Mouse (Mus musculus): ENCODE measurements around the gene Ahcyl2. TPM values are rescaled to one million over a fixed set of nuclear protein-coding genes. Genes with fewer than 3 reads are reported as not detected.

The Ahcyl2 gene
- total and polyA plus RNA-seq, 3 experiments: 50.0 to 204 (median 184) TPM

GRCm38 (mm10) chr6:29850747-29851146 is 82.9 kb downstream of the Ahcyl2 start:
- H3K4me3 ChIP-seq (replicated peaks in 1 of 3; ENCODE audit: low read depth in 2 of 3, low read length in 2 of 3, poor library complexity in 1 of 3): no peak overlapping the region
- H3K9ac ChIP-seq (ENCODE audit: insufficient read depth, low read depth): no peak overlapping the region
- H3K79me2 ChIP-seq (replicated peaks; ENCODE audit: control insufficient read depth, extremely low read depth, insufficient read depth, poor library complexity, severe bottlenecking): peaks cover 4% of the 10 kb centered on the region; the same call in 1 of the 2 replicates
- no peak overlapping the region for H3K27ac ChIP-seq (ENCODE audit: insufficient read depth, low read depth)
- in situ Hi-C loops (cut with MboI; ENCODE audit: low pct_ligation_motif_present, low pct_unique_long_range_greater_than_20kb, low sequenced_read_pairs): no loop called here
- dilution Hi-C loops (cut with MboI; ENCODE audit: extremely low pct_ligation_motif_present, extremely low pct_unique_long_range_greater_than_20kb, low sequenced_read_pairs): no loop called here
- TF ChIP-seq CTCF (conservative IDR thresholded peaks at IDR 0.05 in 1 of 2, IDR thresholded peaks at IDR 0.05 in 1 of 2; ENCODE audit: low read depth in 2 of 2, low read length in 2 of 2) (no peak), MEF2A (IDR thresholded peaks at IDR 0.05; ENCODE audit: borderline replicate concordance, low read depth, low read length) (no peak), CHD2 (IDR thresholded peaks at IDR 0.05; ENCODE audit: low read length) (no peak), GABPA (IDR thresholded peaks at IDR 0.05; ENCODE audit: insufficient replicate concordance, low read depth, low read length) (no peak), POLR2AphosphoS2 (IDR thresholded peaks at IDR 0.05; ENCODE audit: low read depth, low read length) (no peak), ZKSCAN1 (IDR thresholded peaks at IDR 0.05; ENCODE audit: borderline replicate concordance, low read depth, low read length) (no peak), USF1 (IDR thresholded peaks at IDR 0.05; ENCODE audit: low read depth, low read length) (no peak), PAX5 (IDR thresholded peaks at IDR 0.05; ENCODE audit: low read length) (no peak), MAX (IDR thresholded peaks at IDR 0.05; ENCODE audit: low read length) (no peak), NRF1 (IDR thresholded peaks at IDR 0.05; ENCODE audit: low read depth, low read length) (no peak), CHD1 (IDR thresholded peaks at IDR 0.05; ENCODE audit: low read depth, low read length) (no peak), BHLHE40 (IDR thresholded peaks at IDR 0.05; ENCODE audit: low read depth, low read length) (no peak)
- peaks cover 0 to 16% of the 10 kb centered on the region in 2 experiments for H3K36me3 ChIP-seq (replicated peaks in 1 of 2; ENCODE audit: control insufficient read depth in 1 of 2, insufficient read depth in 1 of 2, low read length in 1 of 2)
- H3K4me1 ChIP-seq (ENCODE audit: control insufficient read depth in 1 of 2, insufficient read depth in 2 of 2): peaks cover 4 to 59% of the 10 kb centered on the region in 2 experiments; a peak in 2 of 4 replicates
- no peaks in the 10 kb centered on the region for H3K9me3 ChIP-seq (replicated peaks; ENCODE audit: low read length)
- H3K27me3 ChIP-seq (replicated peaks): no peaks in the 10 kb centered on the region
- no peak for DNase-seq (ENCODE audit: extremely low read depth)
- no peak overlapping the region for H3K4me2 ChIP-seq (ENCODE audit: insufficient read depth, low read depth, poor library complexity, severe bottlenecking)

GRCm38 (mm10) chr6:29851873-29852272 is 84.1 kb downstream of the Ahcyl2 start:
- Histone ChIP-seq H3K79me2 (replicated peaks; ENCODE audit: control insufficient read depth, extremely low read depth, insufficient read depth, poor library complexity, severe bottlenecking) (peaks cover 4% of the 10 kb centered on the region), H3K4me3 (replicated peaks in 1 of 3; ENCODE audit: low read depth in 2 of 3, low read length in 2 of 3, poor library complexity in 1 of 3) (no peak overlapping the region), H3K9ac (ENCODE audit: insufficient read depth, low read depth) (no peak overlapping the region), H3K27ac (ENCODE audit: insufficient read depth, low read depth) (no peak overlapping the region), H3K9me3 (replicated peaks; ENCODE audit: low read length) (no peaks in the 10 kb centered on the region), H3K4me2 (ENCODE audit: insufficient read depth, low read depth, poor library complexity, severe bottlenecking) (no peak overlapping the region), H3K27me3 (replicated peaks) (no peaks in the 10 kb centered on the region), H3K4me1 (ENCODE audit: control insufficient read depth in 1 of 2, insufficient read depth in 2 of 2) (peaks cover 4 to 54% of the 10 kb centered on the region in 2 experiments; a peak in 2 of 4 replicates), H3K36me3 (replicated peaks in 1 of 2; ENCODE audit: control insufficient read depth in 1 of 2, insufficient read depth in 1 of 2, low read length in 1 of 2) (peaks cover 0 to 19% of the 10 kb centered on the region in 2 experiments)
- dilution Hi-C loops (cut with MboI; ENCODE audit: extremely low pct_ligation_motif_present, extremely low pct_unique_long_range_greater_than_20kb, low sequenced_read_pairs): no loop called here
- DNase-seq (ENCODE audit: extremely low read depth): no peak
- in situ Hi-C loops (cut with MboI; ENCODE audit: low pct_ligation_motif_present, low pct_unique_long_range_greater_than_20kb, low sequenced_read_pairs): no loop called here
- TF ChIP-seq TCF12 (IDR thresholded peaks at IDR 0.05; ENCODE audit: low read depth, low read length): no peak
- no peak for TF ChIP-seq POLR2A (IDR thresholded peaks at IDR 0.05; ENCODE audit: low read depth, low read length)

Data from CH12.LX (cell line).